Mouse (Mus musculus): ENCODE measurements around the gene Taf8. TPM values are rescaled to one million over a fixed set of nuclear protein-coding genes. Genes with fewer than 3 reads are reported as not detected.

Taf8 gene
- total and polyA plus RNA-seq, 3 experiments = 15.2 to 25.7 TPM; not detected in 1

DNA sequence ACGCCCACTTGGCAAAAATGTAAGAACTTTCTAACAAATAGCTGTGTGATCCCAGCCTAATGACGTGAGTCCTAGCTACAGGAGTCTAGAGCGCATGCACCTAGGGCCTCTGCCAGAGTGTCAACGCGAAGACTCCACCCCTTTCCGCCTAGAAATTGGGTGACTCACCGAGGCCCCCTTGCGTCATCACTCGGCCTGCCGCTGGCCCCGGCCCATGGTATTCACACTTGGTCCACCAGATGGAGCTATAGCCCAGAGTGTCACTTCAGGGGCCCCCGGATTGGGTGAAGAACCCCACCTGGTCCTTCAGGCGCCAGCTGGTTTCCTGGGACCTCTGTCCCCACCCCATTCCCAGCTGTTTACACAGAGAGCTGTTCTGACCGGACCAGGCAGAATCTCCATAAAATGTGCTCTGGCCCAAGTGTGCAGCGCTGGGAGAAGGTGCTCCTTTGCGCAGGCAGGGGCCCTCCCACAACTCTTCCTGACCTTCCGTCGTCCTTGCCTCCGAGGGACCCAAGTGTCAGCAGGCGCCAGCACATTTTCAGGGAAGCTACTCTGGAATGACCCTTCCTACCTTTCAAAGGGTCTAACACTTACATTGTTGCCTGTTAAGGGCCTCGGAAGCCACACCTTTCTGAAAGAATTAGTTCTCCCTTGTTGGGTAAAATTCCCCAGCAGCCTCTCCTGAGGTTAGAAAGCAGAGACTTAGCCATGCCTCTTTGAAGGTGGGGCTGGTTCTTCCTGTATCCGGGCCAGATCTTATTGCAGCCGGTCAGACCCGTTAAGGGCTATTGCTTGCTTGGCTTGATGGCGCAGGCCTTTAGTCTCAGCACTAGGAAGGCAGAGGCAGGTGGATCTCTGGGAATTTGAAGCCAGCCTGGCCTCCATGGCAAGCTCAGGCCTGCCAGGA, 9.3 kb upstream of the Taf8 start (continued):
- TF ChIP-seq MYC (IDR thresholded peaks at IDR 0.05; ENCODE audit: low read depth, low read length) (peak; percentile 54; the same call in 1 of the 2 replicates), SIN3A (IDR thresholded peaks at IDR 0.05; ENCODE audit: low read length) (peak; percentile 92), MYB (IDR thresholded peaks at IDR 0.05; ENCODE audit: low read depth, low read length) (no peak), CHD1 (IDR thresholded peaks at IDR 0.05; ENCODE audit: low read depth, low read length) (no peak), NELFE (IDR thresholded peaks at IDR 0.05; ENCODE audit: low read depth, low read length) (no peak)

DNA sequence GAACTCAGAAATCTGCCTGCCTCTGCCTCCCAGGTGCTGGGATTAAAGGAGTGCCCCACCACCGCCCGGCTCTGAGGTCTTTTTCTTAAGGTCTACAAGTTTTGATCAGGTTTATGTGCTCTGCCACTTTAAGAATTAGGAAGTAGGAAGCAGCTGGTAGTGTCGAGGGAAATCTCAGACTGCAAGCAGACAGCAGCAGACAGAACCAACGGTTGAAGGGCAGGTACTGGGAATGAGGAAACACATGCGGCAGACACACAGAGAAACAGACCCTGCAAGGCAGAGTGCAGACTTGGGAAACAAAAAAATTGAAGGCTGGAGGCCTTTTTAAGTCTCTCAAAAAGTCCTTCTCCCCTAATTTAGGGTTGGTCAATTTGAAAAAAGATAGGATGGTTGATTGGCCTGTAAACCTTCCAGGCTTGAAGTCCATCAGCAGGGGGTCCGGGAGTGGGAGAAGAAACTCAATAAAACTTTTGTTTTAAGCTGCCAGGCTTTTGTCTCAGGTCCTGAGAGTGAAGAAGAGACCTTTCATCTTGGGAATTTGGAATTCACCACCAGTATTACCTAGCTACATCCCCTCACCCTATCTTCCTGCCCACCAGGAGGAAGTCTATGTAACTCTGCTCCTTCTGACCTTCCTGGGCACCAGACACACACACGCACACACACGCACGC, 7.1 kb upstream of the Taf8 start:
- Histone ChIP-seq H3K79me2 (ENCODE audit: control insufficient read depth, insufficient read depth, low read length, poor library complexity) (no peaks in the 10 kb centered on the region; the same call in 1 of the 2 replicates), H3K4me3 (ENCODE audit: control insufficient read depth in 1 of 2, insufficient read depth in 1 of 2, low read depth in 2 of 2, low read length in 2 of 2) (no peak overlapping the region), H3K9me3 (replicated peaks; ENCODE audit: insufficient read depth, low read length) (no peaks in the 10 kb centered on the region), H3K27ac (ENCODE audit: control insufficient read depth, low read depth, low read length) (peak overlapping the region; percentile 99), H3K27me3 (ENCODE audit: control insufficient read depth in 1 of 2, insufficient read depth in 2 of 2, low read length in 2 of 2) (no peaks in the 10 kb centered on the region), H3K4me1 (ENCODE audit: control insufficient read depth in 1 of 2, insufficient read depth in 2 of 2, low read length in 2 of 2) (peaks cover 8 to 45% of the 10 kb centered on the region in 2 experiments; a peak in 3 of 4 replicates), H3K36me3 (ENCODE audit: control insufficient read depth in 1 of 2, insufficient read depth in 2 of 2, low read length in 2 of 2) (peaks cover 0 to 21% of the 10 kb centered on the region in 2 experiments; a peak in 2 of 4 replicates), H3K9ac (ENCODE audit: control insufficient read depth, low read depth, low read length, poor library complexity, severe bottlenecking) (peak overlapping the region; percentile 41)
- DNase-seq (ENCODE audit: low read depth, low spot score) = peak; percentile 82
- TF ChIP-seq NELFE (IDR thresholded peaks at IDR 0.05; ENCODE audit: low read depth, low read length) = 0 out of 2 replicates have a peak, but pooled peaks have one; percentile 5
- TF ChIP-seq MEF2A (IDR thresholded peaks at IDR 0.05; ENCODE audit: extremely low read depth, insufficient replicate concordance, low read depth, low read length, poor library complexity, severe bottlenecking) = no peak
- TF ChIP-seq RAD21 (IDR thresholded peaks at IDR 0.05; ENCODE audit: low read depth, low read length) = no peak
- no peak for TF ChIP-seq POLR2AphosphoS2 (IDR thresholded peaks at IDR 0.05; ENCODE audit: low read length)
- no peak for TF ChIP-seq SMC3 (IDR thresholded peaks at IDR 0.05; ENCODE audit: low read depth, low read length)
- TF ChIP-seq ZKSCAN1 (IDR thresholded peaks at IDR 0.05; ENCODE audit: low read depth, low read length) = no peak
- TF ChIP-seq ZNF384 (IDR thresholded peaks at IDR 0.05; ENCODE audit: low read depth, low read length) = no peak
- TF ChIP-seq GABPA (IDR thresholded peaks at IDR 0.05; ENCODE audit: low read depth, low read length) = no peak
- peak; percentile 95 for TF ChIP-seq ETS1 (IDR thresholded peaks at IDR 0.05; ENCODE audit: low read depth, low read length)
- TF ChIP-seq ZC3H11A (IDR thresholded peaks at IDR 0.05; ENCODE audit: low read depth, low read length) = no peak
- 0 out of 2 replicates have a peak, but pooled peaks have one; percentile 34 for TF ChIP-seq MXI1 (IDR thresholded peaks at IDR 0.05; ENCODE audit: low read depth, low read length)
- TF ChIP-seq UBTF (IDR thresholded peaks at IDR 0.05; ENCODE audit: borderline replicate concordance, insufficient read depth, low read depth, low read length) = no peak
- no peak for TF ChIP-seq HCFC1 (IDR thresholded peaks at IDR 0.05; ENCODE audit: low read depth, low read length)
- peak; percentile 85 for TF ChIP-seq SIN3A (IDR thresholded peaks at IDR 0.05; ENCODE audit: low read length)
- 0 out of 2 replicates have a peak, but pooled peaks have one; percentile 26 for TF ChIP-seq MYC (IDR thresholded peaks at IDR 0.05; ENCODE audit: low read depth, low read length)
- TF ChIP-seq BHLHE40 (IDR thresholded peaks at IDR 0.05; ENCODE audit: borderline replicate concordance, low read depth, low read length) = no peak
- peak; percentile 13 to 57; a peak in 2 of 4 replicates for TF ChIP-seq EP300 (IDR thresholded peaks at IDR 0.05; ENCODE audit: low read depth in 1 of 2, low read length in 2 of 2)
- TF ChIP-seq POLR2A (IDR thresholded peaks at IDR 0.05; ENCODE audit: control insufficient read depth in 1 of 2, insufficient read depth in 1 of 2, low read depth in 1 of 2, low read length in 2 of 2, poor library complexity in 1 of 2) = no peak
- no peak for TF ChIP-seq CTCF (IDR thresholded peaks at IDR 0.05 in 2 of 3, conservative IDR thresholded peaks at IDR 0.05 in 1 of 3; ENCODE audit: control insufficient read depth in 1 of 3, insufficient read depth in 1 of 3, low read depth in 2 of 3, low read length in 3 of 3, poor library complexity in 1 of 3, severe bottlenecking in 1 of 3)
- no peak for TF ChIP-seq MAFK (IDR thresholded peaks at IDR 0.05; ENCODE audit: borderline replicate concordance, low read depth, low read length)
- TF ChIP-seq CHD1 (IDR thresholded peaks at IDR 0.05; ENCODE audit: low read depth, low read length) = no peak
- TF ChIP-seq USF1 (IDR thresholded peaks at IDR 0.05; ENCODE audit: low read depth, low read length) = no peak
- TF ChIP-seq GATA1 (IDR thresholded peaks at IDR 0.05; ENCODE audit: low read depth, low read length) = no peak
- 0 out of 2 replicates have a peak, but pooled peaks have one; percentile 59 for TF ChIP-seq ELF1 (IDR thresholded peaks at IDR 0.05; ENCODE audit: low read depth, low read length)
- TF ChIP-seq E2F4 (IDR thresholded peaks at IDR 0.05; ENCODE audit: borderline replicate concordance, low read depth, low read length) = no peak
- no peak for TF ChIP-seq JUND (IDR thresholded peaks at IDR 0.05; ENCODE audit: low read depth, low read length)
- no peak for TF ChIP-seq TBP (IDR thresholded peaks at IDR 0.05; ENCODE audit: low read depth, low read length)
- peak; percentile 67; the same call in 1 of the 2 replicates for TF ChIP-seq MAX (IDR thresholded peaks at IDR 0.05; ENCODE audit: low read length)
- peak; percentile 40; the same call in 1 of the 2 replicates for TF ChIP-seq RCOR1 (IDR thresholded peaks at IDR 0.05; ENCODE audit: low read depth, low read length)
- peak; percentile 29; the same call in 1 of the 2 replicates for TF ChIP-seq TCF12 (IDR thresholded peaks at IDR 0.05; ENCODE audit: low read depth, low read length)
- peak; percentile 63 for TF ChIP-seq MYB (IDR thresholded peaks at IDR 0.05; ENCODE audit: low read depth, low read length)
